Mouse (Mus musculus) urinary bladder, postnatal 25 days (tissue): Measurements from ENCODE around the gene Pld1.
A peak's percentile ranks its signal among the peaks of the same experiment; 100 is the strongest.

Source experiments
- DNase-seq: peaks from one replicate; pipeline ENCODE4 v3.0.0; 2022; ENCODE audit warnings: low spot score

The Pld1 gene

DNA sequence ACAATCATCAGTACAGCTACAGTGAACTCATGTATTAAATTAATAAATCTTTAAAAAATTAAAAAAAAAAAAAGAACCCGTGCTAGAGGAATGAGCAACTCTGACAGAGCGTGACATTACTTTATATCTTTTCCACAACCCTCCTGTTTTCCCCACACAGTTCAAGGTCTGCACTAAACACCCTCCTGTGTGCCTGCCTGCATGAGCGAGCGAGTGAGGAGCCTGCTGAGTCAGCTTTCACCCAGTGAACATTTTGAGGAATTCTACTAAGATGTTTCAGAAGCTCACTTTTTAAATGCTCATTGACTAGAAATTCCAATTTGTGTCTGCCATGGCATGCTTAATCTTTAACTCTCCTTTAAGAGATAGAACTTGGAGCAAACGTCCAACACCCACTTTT, 109.1 kb downstream of the Pld1 start:
- DNase-seq: no peak

DNA sequence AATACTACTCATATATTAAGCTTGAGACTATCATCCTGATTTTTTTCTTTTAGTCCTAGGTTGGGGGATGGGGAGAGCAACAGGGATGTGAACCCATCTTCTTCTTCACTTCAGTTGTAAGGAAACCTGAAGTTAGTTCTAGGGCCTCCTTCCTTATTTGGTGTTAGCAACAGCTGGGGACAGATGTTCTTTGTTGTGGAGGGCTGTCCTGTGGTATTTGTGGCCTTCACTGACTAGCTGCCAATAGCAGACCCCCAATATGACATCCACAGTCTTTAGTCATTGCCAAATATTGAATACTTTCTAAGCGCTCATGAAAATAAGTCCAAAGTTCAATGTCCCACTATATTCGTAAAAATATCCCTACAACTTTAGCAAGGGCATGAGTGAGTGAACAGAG, 111.0 kb downstream of the Pld1 start:
- no peak for DNase-seq

DNA sequence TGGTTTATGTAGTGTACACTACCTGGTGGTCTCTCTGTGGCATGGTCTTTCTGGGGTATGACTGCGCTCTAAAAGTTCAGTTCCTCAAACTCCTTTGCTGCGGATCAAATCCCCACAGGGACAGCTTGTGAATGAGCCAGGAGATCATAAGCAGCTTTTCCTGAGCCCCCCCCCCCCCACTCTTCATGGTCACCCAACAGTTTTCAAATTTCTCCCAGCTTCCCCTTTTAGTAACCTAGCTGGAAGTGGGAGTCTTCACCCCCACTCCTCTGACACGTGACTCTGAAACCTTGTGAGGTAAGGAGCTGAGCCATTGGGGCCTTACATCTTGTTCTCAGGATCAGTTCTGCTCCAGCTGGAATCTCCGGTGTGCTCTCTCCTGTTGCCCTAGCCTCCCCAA, 114.6 kb downstream of the Pld1 start:
- DNase-seq: no peak

DNA sequence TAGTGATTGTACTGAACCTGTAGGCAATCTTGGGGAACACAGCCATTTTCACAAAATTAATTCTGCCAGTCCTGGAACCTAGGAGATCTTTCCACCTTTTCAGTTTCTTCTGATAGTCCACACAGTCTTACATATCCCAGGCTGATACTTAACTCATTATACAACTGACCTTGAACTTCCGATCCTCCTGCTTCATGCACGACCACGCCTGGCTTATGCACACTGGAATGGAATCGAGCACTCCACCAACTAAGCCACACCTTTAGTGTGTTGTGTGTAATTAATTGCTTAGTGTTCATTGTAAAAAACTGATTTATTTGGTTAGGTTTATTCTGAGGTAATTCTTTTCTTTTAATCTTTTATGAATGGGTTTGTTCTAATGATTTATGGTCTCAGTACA, 122.2 kb downstream of the Pld1 start:
- no peak for DNase-seq

DNA sequence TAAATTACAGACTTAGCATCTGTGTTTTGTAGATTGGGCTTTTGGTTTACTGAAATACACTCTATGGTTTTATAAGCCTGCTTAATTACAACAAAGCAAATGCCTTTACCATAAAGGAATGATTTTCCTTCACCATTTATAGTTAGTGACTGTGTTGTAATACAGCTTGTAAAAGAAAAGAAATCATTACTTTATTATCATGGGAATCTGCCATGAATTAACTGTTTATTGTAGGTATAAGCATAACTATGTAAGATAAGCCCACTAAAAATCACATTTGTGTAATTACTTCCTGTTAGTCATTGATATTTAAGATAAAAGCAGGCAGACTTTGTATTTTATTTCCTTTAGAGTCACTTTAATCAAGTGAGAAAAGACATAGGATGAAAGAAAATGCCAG, 122.7 kb downstream of the Pld1 start:
- DNase-seq: no peak

DNA sequence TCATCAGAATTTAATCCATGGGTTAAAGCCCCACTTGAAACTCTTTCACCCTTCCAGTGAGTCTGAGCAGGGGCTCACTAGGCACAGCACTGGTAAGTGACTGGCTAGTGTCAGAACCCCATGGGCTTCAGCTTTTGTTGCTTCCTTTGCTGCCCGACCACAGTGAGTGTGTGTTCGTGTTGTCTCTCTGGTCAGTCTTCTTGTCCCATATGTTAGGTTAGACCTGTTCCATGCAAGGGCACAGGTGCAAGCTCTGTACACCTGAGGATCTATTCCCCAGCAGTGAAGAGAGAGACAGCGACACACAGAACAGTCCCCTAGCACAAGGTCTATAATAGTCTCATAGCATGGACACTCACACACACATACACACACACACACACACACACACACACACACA, 140.7 kb downstream of the Pld1 start:
- no peak for DNase-seq

DNA sequence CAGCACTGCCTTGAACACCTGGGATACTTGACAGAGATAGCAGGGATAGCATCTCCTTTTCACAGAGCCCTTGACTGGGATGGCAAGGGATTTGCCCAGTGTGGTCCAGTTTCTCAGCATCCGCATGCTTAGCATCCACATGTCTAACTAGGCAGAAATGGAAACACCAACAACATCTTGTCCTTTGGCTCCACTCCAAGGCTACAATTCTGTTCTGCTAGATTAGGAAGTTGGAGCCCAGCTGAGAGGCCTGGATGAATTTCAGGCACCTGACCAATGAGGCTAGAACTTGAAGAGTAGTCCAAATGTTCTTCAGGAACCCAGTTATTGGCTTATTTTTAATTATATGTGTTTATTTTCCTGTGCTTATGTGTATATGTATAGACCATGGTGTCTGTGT, 141.6 kb downstream of the Pld1 start:
- DNase-seq: no peak

DNA sequence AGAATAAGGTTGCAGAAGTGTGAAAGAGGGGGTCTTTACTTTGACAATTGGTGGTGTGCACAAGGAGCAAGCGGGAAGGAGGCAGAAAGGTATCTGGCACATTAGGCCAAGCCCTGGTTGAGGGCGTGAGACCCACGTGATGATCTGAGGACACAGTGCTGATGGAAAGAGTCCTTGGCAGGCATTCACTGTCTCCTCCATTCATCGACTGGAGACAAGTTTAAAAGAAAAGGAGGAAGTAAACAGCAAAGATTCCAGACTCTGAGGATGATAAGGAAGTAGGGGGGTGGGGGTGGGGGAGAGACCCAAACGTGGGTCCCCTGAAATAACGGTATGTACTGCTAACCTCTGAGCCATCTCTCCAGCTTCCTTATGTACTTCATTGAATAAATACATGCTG, 142.5 kb downstream of the Pld1 start:
- no peak for DNase-seq

DNA sequence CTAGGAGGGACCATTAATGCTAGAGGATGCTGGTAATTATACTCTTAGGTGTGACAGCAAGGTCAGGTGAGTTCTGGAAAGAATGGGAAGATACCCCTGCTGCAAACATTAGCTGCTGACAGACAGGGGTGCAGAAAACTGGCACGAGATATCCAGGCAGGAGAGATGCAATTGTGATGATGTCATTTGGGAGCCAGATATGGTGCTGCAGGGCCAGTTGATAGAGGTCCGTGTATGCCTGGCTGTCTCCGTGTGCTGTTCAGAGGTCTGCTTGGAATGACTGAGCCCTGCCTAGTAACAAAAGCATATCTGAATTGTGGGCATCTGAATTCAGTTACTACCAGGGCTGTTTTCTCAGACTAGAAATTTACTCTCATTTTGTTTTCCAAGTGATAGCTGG, 144.7 kb downstream of the Pld1 start:
- DNase-seq: no peak

DNA sequence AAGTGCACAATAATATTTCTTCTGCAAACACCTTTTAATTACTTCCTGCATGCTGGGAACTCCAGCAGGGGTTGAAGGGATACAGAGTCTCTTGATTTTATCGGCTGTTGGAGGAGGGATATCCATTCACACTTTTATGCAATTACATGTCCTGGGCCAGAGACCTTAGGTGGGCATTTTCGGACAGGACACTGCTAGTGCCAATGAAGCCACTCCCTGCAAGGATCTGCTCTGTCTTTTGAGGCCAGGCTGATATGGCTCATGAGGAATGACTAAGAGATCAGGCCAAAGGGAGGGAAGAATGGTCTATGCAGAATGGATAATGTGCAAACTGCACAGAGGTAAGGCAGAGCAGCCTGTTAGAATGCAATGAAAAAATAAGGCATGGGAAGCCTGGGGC, 145.8 kb downstream of the Pld1 start:
- no peak for DNase-seq

DNA sequence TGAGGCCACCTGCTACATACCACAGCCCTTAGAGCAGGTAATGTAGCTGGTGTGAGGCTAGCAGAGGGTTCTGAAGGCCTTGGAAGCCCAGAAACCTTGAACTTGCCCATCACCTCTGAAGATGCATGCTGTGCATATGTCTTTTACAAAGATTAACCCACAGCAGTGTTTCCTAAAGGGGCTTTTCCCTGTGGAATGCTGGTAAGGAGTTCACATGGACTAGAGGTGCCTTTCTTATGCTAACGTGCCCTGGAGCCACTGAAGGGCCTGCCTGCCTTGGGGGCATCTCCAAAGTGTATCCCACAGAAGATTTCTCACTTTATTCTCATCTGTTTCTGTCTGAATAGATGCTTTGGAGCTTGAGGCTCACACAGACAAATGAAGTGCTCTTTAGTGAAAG, 152.8 kb downstream of the Pld1 start:
- DNase-seq: no peak

DNA sequence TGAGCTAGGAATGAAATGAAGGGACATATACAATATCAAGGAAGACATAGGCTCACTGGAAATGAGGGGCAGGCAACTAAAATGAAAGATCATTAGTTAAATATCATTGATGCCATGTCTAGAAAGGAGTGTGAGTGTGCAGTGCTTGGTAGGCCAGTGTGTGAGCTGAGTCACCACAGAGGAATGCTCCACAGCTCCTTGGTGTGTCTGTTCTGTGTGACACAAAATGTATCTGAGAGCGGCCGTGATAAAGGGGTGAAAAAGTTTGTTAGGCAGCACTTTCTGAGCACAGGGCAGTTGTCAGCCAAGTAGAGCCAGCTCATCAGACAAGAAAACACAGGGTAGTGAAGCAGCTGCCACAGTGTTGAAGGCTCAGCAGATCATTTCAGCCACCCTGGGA, 153.2 kb downstream of the Pld1 start:
- no peak for DNase-seq

DNA sequence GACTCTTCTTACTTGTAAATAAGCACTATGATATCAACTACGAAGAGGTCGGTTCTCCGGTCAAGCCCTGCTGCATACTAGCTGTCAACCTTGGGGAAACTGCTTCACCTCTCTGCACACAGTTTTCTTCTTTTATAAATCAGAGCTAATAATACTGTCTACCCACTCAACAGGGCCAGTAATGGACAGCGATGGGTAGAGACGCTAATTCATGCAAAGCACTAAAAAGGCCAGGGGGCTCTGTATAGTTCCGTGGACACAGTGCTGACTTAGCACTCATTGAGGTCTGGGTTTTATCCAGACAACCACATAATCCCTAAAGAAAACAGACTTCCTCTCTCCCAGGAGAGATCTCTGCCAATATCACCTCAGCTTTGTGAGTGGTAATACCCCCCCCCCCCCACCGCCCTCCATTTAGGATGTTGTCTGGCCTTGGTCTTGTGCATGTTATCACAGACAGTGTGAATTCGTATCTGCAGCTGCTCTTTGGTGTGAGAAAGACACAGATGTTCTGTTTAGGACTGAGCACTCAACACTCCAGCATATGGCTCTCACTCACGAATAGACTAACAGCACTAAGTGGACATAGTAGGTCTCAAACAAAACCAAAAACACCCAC, 155.3 kb downstream of the Pld1 start:
- DNase-seq: no peak

DNA sequence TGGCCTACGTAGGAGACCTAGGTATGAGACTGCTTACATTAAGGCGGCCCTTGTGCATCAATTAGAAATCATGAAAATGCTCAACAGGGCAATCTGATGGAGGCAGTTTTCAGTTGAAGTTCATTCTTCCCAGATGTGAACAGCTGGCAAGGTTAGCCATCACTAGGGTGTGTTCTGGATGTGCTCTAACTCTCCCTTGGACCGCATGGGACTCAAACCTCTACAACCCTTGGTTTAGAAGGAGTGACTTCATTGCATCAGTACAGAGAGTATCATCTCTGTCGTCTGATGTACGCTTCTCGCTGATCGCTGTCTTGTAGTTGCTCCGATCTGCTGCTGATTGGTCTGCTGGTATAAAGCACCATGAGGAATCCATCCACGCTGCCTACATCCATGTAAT, 157.0 kb downstream of the Pld1 start:
- DNase-seq: no peak

DNA sequence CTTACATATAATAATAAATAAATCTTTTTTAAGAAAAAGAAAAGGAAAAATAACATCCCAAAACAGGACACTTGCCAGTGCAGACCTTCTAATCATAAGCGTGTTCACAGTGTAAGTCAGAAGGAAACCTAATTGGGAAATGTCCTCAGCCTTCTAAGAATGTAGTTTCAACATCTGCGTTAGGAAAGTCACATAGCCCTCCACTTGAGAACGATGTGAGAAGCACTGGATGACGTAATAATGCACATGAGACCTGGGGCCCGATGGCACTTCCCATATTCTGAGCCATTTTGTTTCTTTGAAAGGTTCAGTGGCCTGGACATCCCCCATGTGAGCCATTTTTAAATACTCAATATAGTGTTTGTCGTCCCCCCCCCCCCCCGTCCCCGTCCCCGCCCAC, 160.7 kb downstream of the Pld1 start:
- DNase-seq: no peak

DNA sequence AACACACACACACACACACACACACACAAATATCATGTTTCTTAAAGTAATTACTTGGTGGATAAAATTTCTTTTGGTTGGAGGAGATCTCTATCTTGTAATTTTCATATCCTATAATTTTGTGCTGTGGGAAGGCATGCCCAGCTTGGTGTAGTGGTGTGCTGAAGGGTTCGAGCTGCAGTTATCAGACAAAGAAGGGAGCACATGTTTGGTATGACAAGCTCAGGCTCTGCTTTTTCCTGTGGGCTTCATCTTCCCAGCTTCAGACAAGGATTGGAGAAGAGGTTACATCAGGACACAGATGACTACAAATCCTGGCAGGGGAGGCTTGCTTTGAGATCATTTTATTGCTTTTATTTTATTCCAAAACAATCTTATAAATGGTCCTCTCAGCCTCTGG, 166.5 kb downstream of the Pld1 start:
- no peak for DNase-seq

DNA sequence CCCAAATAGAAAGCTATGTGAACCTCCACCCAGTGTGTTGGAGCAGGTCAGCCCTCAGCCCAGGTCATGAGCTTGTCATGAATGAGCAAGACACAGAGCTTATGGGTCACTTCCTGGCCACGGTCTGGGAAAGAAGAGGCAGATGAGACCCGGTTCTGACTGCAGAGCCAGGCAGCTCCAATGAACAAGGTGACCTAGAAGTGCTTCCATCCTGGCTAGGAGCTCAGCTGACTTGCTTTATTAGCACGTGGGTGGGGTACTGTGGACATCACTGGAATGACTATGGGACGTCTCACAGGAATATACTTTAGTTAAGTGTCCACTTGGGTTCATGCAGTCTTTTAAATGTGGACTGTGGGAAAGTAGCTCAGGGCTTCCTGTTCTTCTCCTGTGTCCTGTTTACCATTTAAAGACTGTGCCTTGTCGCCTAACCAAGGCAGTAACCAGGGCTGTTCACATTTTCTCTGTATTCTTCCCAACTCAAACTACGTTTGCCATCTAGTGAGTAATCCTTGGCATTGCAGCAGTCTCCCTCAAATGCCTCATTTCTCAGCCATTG, 169.0 kb downstream of the Pld1 start:
- DNase-seq: no peak

DNA sequence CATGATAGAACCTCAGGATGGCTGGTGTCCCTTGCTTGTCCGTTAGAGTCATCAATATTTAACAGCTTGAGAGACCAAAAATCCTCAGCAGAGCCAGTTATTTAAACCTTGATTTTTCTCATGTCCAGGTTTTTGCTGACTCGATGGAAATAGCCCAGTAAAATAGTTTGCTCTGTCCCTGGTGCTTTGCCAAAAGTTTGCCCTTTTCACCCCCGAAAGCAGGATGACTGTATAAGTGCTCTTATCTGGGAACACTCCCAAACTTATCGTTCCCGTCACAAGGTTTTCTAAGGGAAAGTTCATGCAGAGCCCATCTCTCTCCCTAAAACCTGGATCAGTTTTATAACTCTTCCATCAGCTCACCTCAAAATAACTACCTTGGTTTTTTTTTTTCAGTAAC, 173.0 kb downstream of the Pld1 start:
- DNase-seq: peak; percentile 19

DNA sequence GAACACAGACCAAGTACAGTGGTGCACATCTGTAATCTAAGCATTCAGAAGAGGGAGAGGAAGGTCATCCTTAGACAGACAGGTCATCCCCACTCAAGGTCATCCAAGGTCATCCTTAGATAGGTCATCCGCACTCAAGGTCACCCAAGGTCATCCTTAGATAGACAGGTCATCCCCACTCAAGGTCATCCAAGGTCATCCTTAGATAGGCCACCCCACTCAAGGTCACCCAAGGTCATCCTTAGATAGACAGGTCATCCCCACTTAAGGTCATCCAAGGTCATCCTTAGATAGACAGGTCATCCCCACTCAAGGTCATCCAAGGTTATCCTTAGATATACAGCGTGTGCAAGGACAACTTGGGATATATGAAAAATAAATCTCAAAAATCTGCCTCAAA, 175.4 kb downstream of the Pld1 start:
- no peak for DNase-seq

DNA sequence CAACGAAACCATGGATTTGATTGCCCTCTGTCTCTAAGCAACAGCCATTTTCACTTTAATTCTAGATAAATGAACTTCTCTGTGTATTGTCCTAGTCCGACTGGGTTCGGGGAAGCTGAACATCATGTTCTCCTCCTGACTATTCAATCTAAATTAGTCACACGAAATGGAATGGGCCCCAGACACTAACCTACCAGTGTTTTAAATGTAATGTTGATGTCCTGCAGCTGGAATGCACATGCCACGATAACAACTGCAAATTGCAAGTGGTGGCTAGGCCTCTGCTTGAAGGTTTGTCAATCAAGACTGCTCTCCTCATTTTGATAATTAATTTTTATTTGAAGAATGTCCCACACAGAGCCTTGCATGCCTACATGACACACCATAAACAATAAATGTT, 203.2 kb downstream of the Pld1 start:
- DNase-seq: no peak

DNA sequence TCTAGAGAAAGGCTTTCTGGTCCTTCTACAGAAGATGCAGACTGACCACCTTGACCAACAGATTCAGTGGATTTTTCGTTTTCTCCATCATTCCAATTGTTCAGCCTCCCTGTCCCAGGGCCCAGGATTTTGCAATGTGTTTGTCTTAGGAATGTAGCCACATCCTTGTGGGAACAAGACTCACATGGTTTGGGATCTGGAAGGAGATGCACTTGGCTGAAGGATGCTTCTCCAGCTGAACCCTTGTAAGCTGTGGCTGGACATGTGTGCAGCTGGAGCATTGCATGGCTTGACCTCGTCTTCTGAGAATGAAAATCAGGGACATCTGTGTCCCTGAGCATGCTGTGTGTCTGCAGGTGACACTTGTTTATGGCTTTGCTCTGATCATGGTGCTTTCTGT, 203.6 kb downstream of the Pld1 start:
- DNase-seq: no peak

DNA sequence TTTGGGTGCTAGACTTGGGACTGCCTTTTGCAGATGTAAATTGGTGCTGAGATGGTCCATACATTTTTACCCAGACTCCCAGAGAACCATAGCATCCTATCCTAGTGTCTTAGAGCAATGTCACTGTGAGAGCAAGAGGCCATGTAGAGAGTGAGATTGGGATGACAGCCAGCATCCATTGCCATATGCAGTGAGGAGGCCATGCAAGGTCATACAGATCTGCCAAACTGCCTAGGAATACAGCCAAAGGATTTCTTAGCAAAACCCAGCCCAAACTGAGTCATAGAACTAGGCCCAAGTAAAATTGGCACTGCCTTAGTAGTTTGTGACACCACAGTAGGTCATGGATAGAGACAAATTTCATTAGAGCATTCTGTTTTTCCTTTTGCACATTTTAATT, 206.2 kb downstream of the Pld1 start:
- no peak for DNase-seq

DNA sequence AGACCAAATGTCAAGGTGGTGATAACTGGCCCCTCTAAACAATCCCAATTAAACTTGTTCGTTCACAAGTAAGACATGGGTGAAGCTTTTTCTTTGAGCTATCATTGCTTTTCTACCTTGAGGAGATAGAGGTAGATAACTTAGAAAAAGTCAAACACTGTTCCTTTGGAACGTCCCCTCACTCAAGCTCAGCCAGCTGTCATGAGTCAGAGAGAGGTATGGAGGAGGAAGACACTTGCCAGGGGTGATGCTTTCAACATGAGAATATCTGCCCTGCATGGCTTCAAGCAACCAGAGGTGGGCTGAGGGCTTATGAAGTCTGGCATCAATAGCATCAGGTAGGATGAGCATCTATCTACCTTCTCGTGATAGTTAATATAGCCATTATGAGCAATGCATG, 207.0 kb downstream of the Pld1 start:
- no peak for DNase-seq

DNA sequence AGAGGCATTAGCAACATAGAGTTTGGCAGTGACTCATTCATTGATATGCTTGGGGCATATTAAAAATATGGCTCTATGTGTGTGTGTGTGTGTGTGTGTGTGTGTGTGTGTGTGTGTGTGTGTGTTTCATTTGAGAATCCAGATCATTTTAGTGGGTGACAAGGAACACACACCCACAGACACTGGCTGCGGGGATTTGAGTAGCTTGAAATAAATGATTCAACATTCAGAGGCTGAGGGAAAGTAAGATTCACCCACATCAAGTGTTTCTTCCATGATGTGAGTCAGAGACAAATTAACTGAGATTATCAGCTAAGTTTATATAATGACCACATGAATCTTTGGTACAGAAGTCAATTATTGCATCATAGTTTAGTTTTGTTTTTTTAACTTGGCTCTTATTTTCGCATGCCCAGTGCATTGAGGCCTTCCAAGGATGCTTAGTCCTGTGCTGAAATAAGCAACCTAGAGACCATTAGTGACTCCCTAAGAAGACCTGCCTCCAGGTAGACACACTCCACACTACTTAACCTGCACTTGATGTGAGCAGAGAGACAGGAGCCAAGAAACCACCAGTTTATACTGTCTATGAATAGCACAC, 211.3 kb downstream of the Pld1 start:
- DNase-seq: no peak
